Mouse (Mus musculus) cerebellum, adult (tissue): ENCODE data around the gene Abhd13.

Source experiments
- ATAC-seq: cut with Nextera tagmentation; 2 replicates; pipeline ENCODE4 v1.9.2; 2017; ENCODE audit warnings: mild to moderate bottlenecking, moderate library complexity, mixed read lengths; ENCODE audit not compliant: insufficient number of reproducible peaks, low FRiP score, low TSS enrichment

Gene Abhd13

GRCm38 (mm10) chr8:10007660-10008028 lies 30.1 kb downstream of the Abhd13 start:
- ATAC-seq = no peak

DNA sequence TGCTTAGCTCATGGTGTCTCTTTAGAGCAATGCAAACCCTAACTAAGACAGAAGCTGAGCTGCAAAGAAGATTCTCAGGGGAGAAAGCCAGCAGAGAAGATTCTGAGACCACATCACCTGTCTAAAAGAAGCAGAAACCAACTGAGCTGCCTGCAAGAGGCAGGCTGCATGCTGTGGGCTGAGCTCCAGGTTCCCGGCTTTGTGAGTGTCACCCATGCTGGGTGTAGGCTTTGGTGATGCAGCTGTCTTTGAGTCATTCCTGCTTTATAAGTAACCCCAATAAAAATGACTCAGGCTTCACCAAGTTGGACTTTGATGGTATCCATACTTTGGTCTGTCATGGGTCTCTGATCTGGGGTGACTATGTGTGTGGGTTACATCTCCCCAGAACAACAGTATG lies 38.7 kb downstream of the Abhd13 start:
- ATAC-seq = no peak

DNA sequence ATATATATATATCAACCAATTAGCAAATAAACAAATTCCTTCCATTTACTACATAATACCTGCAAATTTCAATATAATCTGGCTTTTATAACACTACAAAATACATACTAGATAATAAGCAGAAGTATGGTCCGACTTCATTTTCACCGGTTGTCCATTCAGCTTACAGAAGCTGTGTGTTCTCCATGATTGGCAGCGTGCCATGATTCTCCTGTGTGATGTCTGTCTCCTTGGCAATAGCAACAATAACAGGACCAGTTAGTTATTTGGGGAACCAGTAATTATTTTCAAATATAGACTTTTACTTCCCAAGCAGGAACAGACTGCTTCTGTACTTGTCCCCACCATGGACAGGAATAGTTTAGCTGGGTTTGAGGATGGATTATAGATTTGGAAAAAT lies 39.7 kb downstream of the Abhd13 start:
- no peak for ATAC-seq

- no peak for ATAC-seq
Measured at GRCm38 (mm10) chr8:10030320-10031060, 53.0 kb downstream of the Abhd13 start.

DNA sequence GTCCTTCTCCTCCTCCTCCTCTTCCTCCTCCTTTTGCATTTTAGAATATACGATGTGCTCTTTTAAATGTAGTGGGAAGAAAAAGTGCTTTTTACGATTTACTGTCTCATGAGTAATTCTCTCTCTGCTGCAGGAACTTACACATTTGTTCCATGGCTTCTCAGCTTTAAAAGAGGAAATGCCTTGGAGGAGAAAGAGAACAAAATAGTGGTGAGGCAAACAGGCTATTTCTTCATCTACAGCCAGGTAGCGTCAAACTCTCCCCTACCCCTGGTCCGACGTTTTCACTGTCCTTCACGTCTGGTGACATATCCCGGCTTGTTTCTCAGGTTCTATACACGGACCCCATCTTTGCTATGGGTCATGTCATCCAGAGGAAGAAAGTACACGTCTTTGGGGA lies 53.7 kb downstream of the Abhd13 start:
- no peak for ATAC-seq

DNA sequence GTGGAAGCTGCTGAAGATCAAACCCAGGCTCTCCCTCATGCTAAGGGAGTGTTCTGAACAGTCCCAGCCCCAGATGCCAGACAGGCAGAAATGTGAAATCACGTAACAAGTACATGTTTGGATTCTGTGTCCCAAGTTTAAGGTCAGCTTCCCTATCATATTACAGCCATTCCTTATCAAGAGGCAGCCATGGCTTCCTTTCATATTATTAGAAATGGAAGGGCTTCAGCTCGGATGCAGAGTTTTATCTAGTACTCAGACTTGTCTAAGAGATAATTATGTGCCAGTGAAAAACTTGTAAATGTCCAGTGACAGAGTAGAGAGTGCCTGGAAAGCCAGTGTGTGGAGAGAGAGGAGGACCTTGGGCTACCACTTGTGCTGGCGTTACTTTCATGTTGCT lies 63.4 kb downstream of the Abhd13 start:
- ATAC-seq = no peak
